Mouse (Mus musculus): ENCODE results near the gene Ankfn1. TPM values are rescaled to one million over a fixed set of nuclear protein-coding genes. Genes with fewer than 3 reads are reported as not detected.

Gene Ankfn1
- total RNA-seq (2023): not detected

GRCm38 (mm10) chr11:89777431-89777830 is at the start of gene Ankfn1:
Ankfn1 (minus strand) TSS chr11:89777653.

Other genes with a start within 250 kb of the Ankfn1 start
- gene Pctp, start 225.2 kb upstream of the Ankfn1 start, total RNA-seq (2023): 3.2 TPM